In genomic region chr15:102511285-102511833, GRCm38 (mm10) we compare ENCODE assay signal across 9 mouse cellular contexts. TPM values are rescaled to one million over a fixed set of nuclear protein-coding genes. Genes with fewer than 3 reads are reported as not detected.
DNase-seq lines count a peak whose midpoint lies in the region; ATAC-seq and TF ChIP-seq lines count a peak whose summit lies in the region.
"Had no signal": no experiment of that assay in that cellular context is flagged by ENCODE, and none has a peak within 500 bp of the region (broad histone marks: within the 10 kb centered on the region; RNA-seq: fewer than 3 reads in every experiment).

No protein-coding gene starts in this region.

- peak; percentile 91 for DNase-seq in heart, adult 11 months
- DNase-seq in heart, postnatal 10 days, result no peak
- no peak for DNase-seq in MEL (ENCODE audit: low read depth, low spot score)
- DNase-seq in heart, postnatal 0 days (ENCODE audit: low spot score), result no peak
- no peak for DNase-seq in midbrain, embryonic 11.5 days (ENCODE audit: low spot score, missing footprints)
- DNase-seq in thymus, adult 18-20 months, result no peak
- DNase-seq in frontal cortex, adult 2 months (ENCODE audit: extremely low spot score in 1 of 2, low spot score in 1 of 2), result no peak

- TF ChIP-seq CTCF in MEL (IDR thresholded peaks at IDR 0.05 in 2 of 3, conservative IDR thresholded peaks at IDR 0.05 in 1 of 3; ENCODE audit: control insufficient read depth in 1 of 3, insufficient read depth in 1 of 3, low read depth in 2 of 3, low read length in 3 of 3, poor library complexity in 1 of 3, severe bottlenecking in 1 of 3), result no peak
- TF ChIP-seq CTCF in heart, postnatal 0 days (IDR thresholded peaks at IDR 0.05; ENCODE audit: low read depth), result no peak

- TF ChIP-seq EP300 in MEL (IDR thresholded peaks at IDR 0.05; ENCODE audit: low read depth in 1 of 2, low read length in 2 of 2), result no peak
- no peak for TF ChIP-seq EP300 in heart, postnatal 0 days (IDR thresholded peaks at IDR 0.05; ENCODE audit: low read depth)

- H3K27ac ChIP-seq in MEL (ENCODE audit: control insufficient read depth, low read depth, low read length), result no peak overlapping the region
- H3K27ac ChIP-seq in heart, postnatal 0 days (ENCODE audit: low read depth), result no peak overlapping the region
- peak overlapping the region; percentile 81 for H3K27ac ChIP-seq in midbrain, embryonic 11.5 days (ENCODE audit: low read depth, low read length)

- peak overlapping the region; percentile 97; the same call in 1 of the 2 replicates for H3K4me2 ChIP-seq in heart, postnatal 0 days (ENCODE audit: low read depth, low read length)
- peak overlapping the region; percentile 82 for H3K4me2 ChIP-seq in midbrain, embryonic 11.5 days

- TF ChIP-seq POLR2A in MEL (IDR thresholded peaks at IDR 0.05; ENCODE audit: control insufficient read depth in 1 of 2, insufficient read depth in 1 of 2, low read depth in 1 of 2, low read length in 2 of 2, poor library complexity in 1 of 2), result no peak

- H3K36me3 ChIP-seq in MEL (ENCODE audit: control insufficient read depth in 1 of 2, insufficient read depth in 2 of 2, low read length in 2 of 2), result peaks cover 0 to 3% of the 10 kb centered on the region in 2 experiments; a peak in 2 of 4 replicates
- no peaks in the 10 kb centered on the region for H3K36me3 ChIP-seq in heart, postnatal 0 days (replicated peaks; ENCODE audit: control insufficient read depth, insufficient read depth, low read length)
- no peaks in the 10 kb centered on the region for H3K36me3 ChIP-seq in midbrain, embryonic 11.5 days (ENCODE audit: control insufficient read depth, insufficient read depth, low read length)

- intact Hi-C loops in heart, postnatal 10 days (cut with DNase I), result no loop called here

- H3K9ac ChIP-seq in MEL (ENCODE audit: control insufficient read depth, low read depth, low read length, poor library complexity, severe bottlenecking), result no peak overlapping the region
- H3K9ac ChIP-seq in heart, postnatal 0 days (replicated peaks; ENCODE audit: low read depth, low read length), result no peak overlapping the region
- 0 out of 2 replicates have a peak overlapping the region, but pooled peaks have one; percentile 18 for H3K9ac ChIP-seq in midbrain, embryonic 11.5 days (ENCODE audit: low read length)

- 27% methylated on average over 6 of the region's 6 CpGs for WGBS in heart, postnatal 0 days
- WGBS in midbrain, embryonic 11.5 days, result 9% methylated on average over 6 of the region's 6 CpGs

- H3K27me3 ChIP-seq in MEL (ENCODE audit: control insufficient read depth in 1 of 2, insufficient read depth in 2 of 2, low read length in 2 of 2), result no peaks in the 10 kb centered on the region
- no peaks in the 10 kb centered on the region for H3K27me3 ChIP-seq in heart, postnatal 0 days (ENCODE audit: control insufficient read depth, insufficient read depth, low read length)
- no peaks in the 10 kb centered on the region for H3K27me3 ChIP-seq in midbrain, embryonic 11.5 days (ENCODE audit: control insufficient read depth, insufficient read depth, low read length)

- TF ChIP-seq RAD21 in MEL (IDR thresholded peaks at IDR 0.05; ENCODE audit: low read depth, low read length), result no peak

- no peaks in the 10 kb centered on the region for H3K79me2 ChIP-seq in MEL (ENCODE audit: control insufficient read depth, insufficient read depth, low read length, poor library complexity)

- H3K4me3 ChIP-seq in MEL (ENCODE audit: control insufficient read depth in 1 of 2, insufficient read depth in 1 of 2, low read depth in 2 of 2, low read length in 2 of 2), result no peak overlapping the region
- H3K4me3 ChIP-seq in heart, postnatal 0 days (ENCODE audit: low read depth, low read length), result no peak overlapping the region
- H3K4me3 ChIP-seq in midbrain, embryonic 11.5 days (ENCODE audit: low read depth, low read length), result peak overlapping the region; percentile 62; the same call in 1 of the 2 replicates

- H3K4me1 ChIP-seq in MEL (ENCODE audit: control insufficient read depth in 1 of 2, insufficient read depth in 2 of 2, low read length in 2 of 2), result peaks cover 0 to 20% of the 10 kb centered on the region in 2 experiments; a peak in 2 of 4 replicates
- H3K4me1 ChIP-seq in heart, postnatal 0 days (ENCODE audit: control insufficient read depth, insufficient read depth), result peaks cover 13% of the 10 kb centered on the region
- H3K4me1 ChIP-seq in midbrain, embryonic 11.5 days (ENCODE audit: control insufficient read depth, insufficient read depth, low read length), result peaks cover 39% of the 10 kb centered on the region

- ATAC-seq in heart, postnatal 0 days (ENCODE audit: insufficient read depth, low read depth), result no peak
- peak; percentile 18 for ATAC-seq in midbrain, embryonic 11.5 days (ENCODE audit: low FRiP score)
- ATAC-seq in frontal cortex, adult (ENCODE audit: low TSS enrichment), result no peak

- H3K9me3 ChIP-seq in MEL (replicated peaks; ENCODE audit: insufficient read depth, low read length), result no peaks in the 10 kb centered on the region
- H3K9me3 ChIP-seq in heart, postnatal 0 days (replicated peaks; ENCODE audit: control insufficient read depth, low read length), result no peaks in the 10 kb centered on the region
- no peaks in the 10 kb centered on the region for H3K9me3 ChIP-seq in midbrain, embryonic 11.5 days (ENCODE audit: control insufficient read depth, low read length)

TF ChIP-seq in MEL, 35 proteins besides CTCF, POLR2A, EP300 and RAD21:
- TF ChIP-seq KAT2A (conservative IDR thresholded peaks at IDR 0.05; ENCODE audit: low read depth, low read length), result no peak
- TF ChIP-seq NELFE (IDR thresholded peaks at IDR 0.05; ENCODE audit: low read depth, low read length), result peak; percentile 21; the same call in 1 of the 2 replicates

RNA-seq across cellular contexts. Expression of gene Map3k12, which starts 5.5 kb away (rescaled TPM):
- 1 to 10 TPM; 5.1 to 5.2 TPM for total RNA-seq in heart, postnatal 10 days (2021)
- 1.7 and 2.0 TPM in 2 replicates for total RNA-seq in MEL (2012; rRNA removed)
- 1 to 10 TPM in 1 of 2 experiments, not detected in 1; 2.8 TPM for polyA plus RNA-seq in MEL (2012; ENCODE audit: insufficient read depth in 1 of 2, insufficient read length in 2 of 2, low read depth in 1 of 2, low replicate concordance in 2 of 2, missing spikeins in 1 of 2)
- total RNA-seq in heart, postnatal 0 days (2014; rRNA removed; ENCODE audit: low replicate concordance), result 4.7 and 6.1 TPM in 2 replicates
- 4.1 and 4.6 TPM in 2 replicates for polyA plus RNA-seq in heart, postnatal 0 days (2015; fragmentation: Nextera tagmentation; extraction: Ambion mirVana)
- 16.4 and 19.7 TPM in 2 replicates for polyA plus RNA-seq in midbrain, embryonic 11.5 days (2014; fragmentation: Nextera tagmentation; extraction: Ambion mirVana)
- 83.9 and 90.8 TPM in 2 replicates for polyA plus RNA-seq in frontal cortex, adult 2 months (2012; rRNA removed)

RNA-seq across cellular contexts. Expression of gene Tarbp2, which starts 6.6 kb away (rescaled TPM):
- total RNA-seq in heart, postnatal 10 days (2021), result 10 to 100 TPM; 45.9 to 53.1 TPM
- 135 and 155 TPM in 2 replicates for total RNA-seq in MEL (2012; rRNA removed)
- 100 to 1,000 TPM in 1 of 2 experiments, not detected in 1; 182 TPM for polyA plus RNA-seq in MEL (2012; ENCODE audit: insufficient read depth in 1 of 2, insufficient read length in 2 of 2, low read depth in 1 of 2, low replicate concordance in 2 of 2, missing spikeins in 1 of 2)
- total RNA-seq in heart, postnatal 0 days (2014; rRNA removed; ENCODE audit: low replicate concordance), result 73.7 and 74.9 TPM in 2 replicates
- 65.4 and 68.5 TPM in 2 replicates for polyA plus RNA-seq in heart, postnatal 0 days (2015; fragmentation: Nextera tagmentation; extraction: Ambion mirVana)
- 91.2 and 96.6 TPM in 2 replicates for polyA plus RNA-seq in midbrain, embryonic 11.5 days (2014; fragmentation: Nextera tagmentation; extraction: Ambion mirVana)
- 72.8 and 80.1 TPM in 2 replicates for polyA plus RNA-seq in frontal cortex, adult 2 months (2012; rRNA removed)

RNA-seq across cellular contexts. Expression of gene Gm10337, which starts 7.8 kb away (rescaled TPM):
- total RNA-seq in heart, postnatal 10 days (2021), result 1 to 10 TPM in 1 of 2 experiments, not detected in 1; 3.6 TPM
- not detected in 2 replicates for total RNA-seq in MEL (2012; rRNA removed)
- polyA plus RNA-seq in MEL (2012; ENCODE audit: insufficient read depth in 1 of 2, insufficient read length in 2 of 2, low read depth in 1 of 2, low replicate concordance in 2 of 2, missing spikeins in 1 of 2), result not detected
- not detected in 2 replicates for total RNA-seq in heart, postnatal 0 days (2014; rRNA removed; ENCODE audit: low replicate concordance)
- not detected in 2 replicates for polyA plus RNA-seq in heart, postnatal 0 days (2015; fragmentation: Nextera tagmentation; extraction: Ambion mirVana)
- polyA plus RNA-seq in midbrain, embryonic 11.5 days (2014; fragmentation: Nextera tagmentation; extraction: Ambion mirVana), result 6.7 TPM in 1 of 2 replicates, not detected in the other
- polyA plus RNA-seq in frontal cortex, adult 2 months (2012; rRNA removed), result not detected in 2 replicates
- total RNA-seq: neutrophil, adult 5-6 weeks had no signal

RNA-seq across cellular contexts. Expression of gene Npff, which starts 13.4 kb away (rescaled TPM):
- 1 to 10 TPM; 1.4 to 3.8 TPM for total RNA-seq in heart, postnatal 10 days (2021)
- 0.85 and 1.8 TPM in 2 replicates for total RNA-seq in MEL (2012; rRNA removed)
- 1 to 10 TPM in 1 of 2 experiments, not detected in 1; 5.5 TPM for polyA plus RNA-seq in MEL (2012; ENCODE audit: insufficient read depth in 1 of 2, insufficient read length in 2 of 2, low read depth in 1 of 2, low replicate concordance in 2 of 2, missing spikeins in 1 of 2)
- total RNA-seq in heart, postnatal 0 days (2014; rRNA removed; ENCODE audit: low replicate concordance), result 0.84 TPM in 1 of 2 replicates, not detected in the other
- 0.89 and 1.1 TPM in 2 replicates for polyA plus RNA-seq in heart, postnatal 0 days (2015; fragmentation: Nextera tagmentation; extraction: Ambion mirVana)
- polyA plus RNA-seq in midbrain, embryonic 11.5 days (2014; fragmentation: Nextera tagmentation; extraction: Ambion mirVana), result 0.98 and 1.9 TPM in 2 replicates
- 5.2 and 6.7 TPM in 2 replicates for polyA plus RNA-seq in frontal cortex, adult 2 months (2012; rRNA removed)

RNA-seq across cellular contexts. Expression of gene Pcbp2, which starts 41.0 kb away (rescaled TPM):
- total RNA-seq in heart, postnatal 10 days (2021), result 100 to 1,000 TPM; 547 to 592 TPM
- total RNA-seq in MEL (2012; rRNA removed), result 359 and 427 TPM in 2 replicates
- 1,000 to 10,000 TPM in 1 of 2 experiments, 100 to 1,000 TPM in 1; 977 to 2,091 TPM for polyA plus RNA-seq in MEL (2012; ENCODE audit: insufficient read depth in 1 of 2, insufficient read length in 2 of 2, low read depth in 1 of 2, low replicate concordance in 2 of 2, missing spikeins in 1 of 2)
- total RNA-seq in heart, postnatal 0 days (2014; rRNA removed; ENCODE audit: low replicate concordance), result 180 and 221 TPM in 2 replicates
- polyA plus RNA-seq in heart, postnatal 0 days (2015; fragmentation: Nextera tagmentation; extraction: Ambion mirVana), result 118 and 121 TPM in 2 replicates
- polyA plus RNA-seq in midbrain, embryonic 11.5 days (2014; fragmentation: Nextera tagmentation; extraction: Ambion mirVana), result 234 and 255 TPM in 2 replicates
- 538 and 576 TPM in 2 replicates for polyA plus RNA-seq in frontal cortex, adult 2 months (2012; rRNA removed)
